Mouse (Mus musculus): ENCODE data around the gene Col4a3bp.

GRCm38 (mm10) chr13:96533742-96534141 lies 8.7 kb upstream of the Col4a3bp start:
- TF ChIP-seq CTCF (IDR thresholded peaks at IDR 0.05; ENCODE audit: low read depth, low read length) (no peak), TAL1 (conservative IDR thresholded peaks at IDR 0.05; ENCODE audit: low read depth, low read length) (no peak)
